Mouse (Mus musculus): ENCODE results near the gene Tnfsf15. TPM values are rescaled to one million over a fixed set of nuclear protein-coding genes. Genes with fewer than 3 reads are reported as not detected.

Gene Tnfsf15
- total and polyA plus RNA-seq, 2 experiments, result 0.28 TPM; not detected in 1

DNA sequence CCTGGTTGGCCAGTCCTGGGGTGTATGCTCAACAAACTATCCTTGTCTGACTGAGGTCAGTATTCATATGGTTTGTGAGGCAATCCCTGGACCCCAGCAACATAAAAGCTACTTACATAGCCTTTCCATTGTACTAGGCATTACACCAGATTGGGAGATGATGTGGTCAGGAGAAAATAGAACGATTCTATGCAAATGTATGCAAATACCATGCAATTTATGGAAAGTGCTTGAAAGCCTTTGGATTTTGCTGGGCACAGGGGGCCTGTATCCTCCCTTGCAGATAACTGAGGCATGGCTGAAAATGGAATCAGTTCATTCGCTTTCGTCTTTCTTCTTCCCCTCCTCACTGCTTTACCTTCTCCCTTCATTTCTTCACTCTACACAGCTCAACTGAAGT is 63.4 kb downstream of the Tnfsf15 start:
- Histone ChIP-seq H3K79me2 (ENCODE audit: control insufficient read depth, insufficient read depth, low read length) (no peaks in the 10 kb centered on the region), H3K27ac (replicated peaks; ENCODE audit: insufficient read depth, low read depth, low read length) (no peak overlapping the region), H3K9ac (ENCODE audit: low read depth, low read length) (no peak overlapping the region), H3K27me3 (ENCODE audit: control insufficient read depth, insufficient read depth, low read length) (no peaks in the 10 kb centered on the region), H3K4me1 (ENCODE audit: control insufficient read depth, insufficient read depth, low read length) (no peaks in the 10 kb centered on the region), H3K4me3 (ENCODE audit: insufficient read depth, low read depth, low read length) (no peak overlapping the region), H3K36me3 (ENCODE audit: control insufficient read depth, insufficient read depth, low read length) (no peaks in the 10 kb centered on the region)
- TF ChIP-seq CTCF (IDR thresholded peaks at IDR 0.05; ENCODE audit: low read depth, low read length), result no peak
- TF ChIP-seq POLR2A (IDR thresholded peaks at IDR 0.05; ENCODE audit: extremely low read depth, insufficient read depth, low read length), result no peak
- WGBS, result 89% methylated on average over 3 of the region's 3 CpGs
- no peak for DNase-seq (ENCODE audit: extremely low read depth, low read depth, low spot score)

Other genes with a start within 250 kb of the Tnfsf15 start
- 0.20 and 0.37 TPM in 2 replicates for gene Whrn, start 249.1 kb downstream of the Tnfsf15 start, total RNA-seq (2014; rRNA removed)
- 0.87 and 0.89 TPM in 2 replicates for gene Whrn, start 249.1 kb downstream of the Tnfsf15 start, polyA plus RNA-seq (2012; rRNA removed)
- 79.7 and 82.6 TPM in 2 replicates for gene Atp6v1g1, start 200.3 kb downstream of the Tnfsf15 start, total RNA-seq (2014; rRNA removed)
- gene Atp6v1g1, start 200.3 kb downstream of the Tnfsf15 start, polyA plus RNA-seq (2012; rRNA removed), result 31.6 and 33.4 TPM in 2 replicates
- 2.9 and 4.4 TPM in 2 replicates for gene Tmem268, start 186.3 kb downstream of the Tnfsf15 start, total RNA-seq (2014; rRNA removed)
- gene Tmem268, start 186.3 kb downstream of the Tnfsf15 start, polyA plus RNA-seq (2012; rRNA removed), result 4.0 and 4.7 TPM in 2 replicates
- gene Gm11213, start 139.9 kb downstream of the Tnfsf15 start, total RNA-seq (2014; rRNA removed), result not detected in 2 replicates
- gene Gm11213, start 139.9 kb downstream of the Tnfsf15 start, polyA plus RNA-seq (2012; rRNA removed), result not detected in 2 replicates
- not detected in 2 replicates for gene Tex48, start 122.7 kb downstream of the Tnfsf15 start, total RNA-seq (2014; rRNA removed)
- not detected in 2 replicates for gene Tex48, start 122.7 kb downstream of the Tnfsf15 start, polyA plus RNA-seq (2012; rRNA removed)
- gene Gm11214, start 81.7 kb downstream of the Tnfsf15 start, total RNA-seq (2014; rRNA removed), result not detected in 2 replicates
- not detected in 2 replicates for gene Gm11214, start 81.7 kb downstream of the Tnfsf15 start, polyA plus RNA-seq (2012; rRNA removed)
- 0.09 and 0.13 TPM in 2 replicates for gene Tnfsf8, start 116.2 kb upstream of the Tnfsf15 start, total RNA-seq (2014; rRNA removed)
- gene Tnfsf8, start 116.2 kb upstream of the Tnfsf15 start, polyA plus RNA-seq (2012; rRNA removed), result 0.02 TPM in 1 of 2 replicates, not detected in the other